Mouse (Mus musculus) liver, embryonic 13.5 days (tissue): ENCODE results near the gene Smarca4. TPM values are rescaled to one million over a fixed set of nuclear protein-coding genes. Genes with fewer than 3 reads are reported as not detected.
"Not testable (repeated sequence)": the region's sequence is repeated elsewhere in the genome, so short reads cannot be mapped to it uniquely, and the experiment has no call there.

Source experiments
- ATAC-seq: fragments of 200-750 bp; cut with Nextera tagmentation; 2 replicates; pipeline ENCODE4 v1.8.0; 2017; ENCODE audit warnings: low read depth, mild to moderate bottlenecking, moderate number of reproducible peaks, moderate library complexity
- DNase-seq: peaks from one replicate; pipeline ENCODE4 v3.0.0; 2022
- H3K27ac ChIP-seq: fragments of 300-500 bp; sonication (generic); 2 replicates; pipeline ENCODE4 v1.5.1; 2015; ENCODE audit warnings: moderate library complexity, mild to moderate bottlenecking, inconsistent platforms
- H3K27me3 ChIP-seq: fragments of 300-500 bp; sonication (generic); 2 replicates; pipeline ENCODE4 v1.6.1; 2015; ENCODE audit warnings: mild to moderate bottlenecking, inconsistent platforms
- H3K36me3 ChIP-seq: fragments of 300-500 bp; sonication (generic); 2 replicates; pipeline ENCODE4 v1.6.1; 2015; ENCODE audit warnings: mild to moderate bottlenecking, inconsistent platforms
- H3K4me1 ChIP-seq: fragments of 300-500 bp; sonication (generic); replicated peaks from 2 replicates; pipeline ENCODE4 v1.6.1; 2015; ENCODE audit warnings: inconsistent platforms
- H3K4me2 ChIP-seq: fragments of 300-500 bp; sonication (generic); 2 replicates; pipeline ENCODE4 v1.6.1; 2015; ENCODE audit warnings: inconsistent platforms, mild to moderate bottlenecking, moderate library complexity
- H3K4me3 ChIP-seq: fragments of 300-500 bp; sonication (generic); replicated peaks from 2 replicates; pipeline ENCODE4 v1.5.1; 2015; ENCODE audit warnings: mild to moderate bottlenecking, inconsistent platforms
- H3K9ac ChIP-seq: fragments of 300-500 bp; sonication (generic); 2 replicates; pipeline ENCODE4 v1.6.1; 2015; ENCODE audit warnings: mild to moderate bottlenecking, inconsistent platforms
- H3K9me3 ChIP-seq: fragments of 300-500 bp; sonication (generic); replicated peaks from 2 replicates; pipeline ENCODE4 v1.6.1; 2016; ENCODE audit warnings: inconsistent platforms
- WGBS: fragments of 180-500 bp; shearing (Covaris S2); methylation state at CpG from one replicate; pipeline ENCODE4 v1.1.7; 2015; ENCODE audit not compliant: insufficient replicate concordance; 5-methylcytosine and 5-hydroxymethylcytosine counted together
- polyA plus RNA-seq: library from polyadenylated mRNA; unstranded; fragments of >200 nt; fragmentation: Nextera tagmentation; extraction: Ambion mirVana; gene quantifications from 2 replicates; pipeline ENCODE4 v1.2.1, GENCODE M21; 2015

Smarca4 gene
- polyA plus RNA-seq, 1 experiment from 2014 or later: 26.5 TPM

- ATAC-seq (no peak), DNase-seq (no peak)
- H3K36me3 ChIP-seq: peaks cover 60% of the 10 kb centered on the region
- H3K4me2 ChIP-seq: no peak overlapping the region
- H3K4me3 ChIP-seq: no peak overlapping the region
- no peak overlapping the region for H3K27ac ChIP-seq
- H3K9ac ChIP-seq: no peak overlapping the region
- peaks cover 27% of the 10 kb centered on the region for H3K4me1 ChIP-seq
- no peaks in the 10 kb centered on the region for H3K9me3 ChIP-seq
- WGBS: 94% methylated on average over 5 of the region's 5 CpGs
- H3K27me3 ChIP-seq: no peaks in the 10 kb centered on the region
Measured at GRCm38 (mm10) chr9:21589538-21589937, 26.4 kb upstream of the Smarca4 start.

- Histone ChIP-seq H3K4me3 (peak overlapping the region; percentile 90), H3K4me2 (peak overlapping the region; percentile 99), H3K27ac (peak overlapping the region; percentile 88), H3K4me1 (peaks cover 33% of the 10 kb centered on the region), H3K9ac (peak overlapping the region; percentile 95; the same call in 1 of the 2 replicates), H3K36me3 (peaks cover 58% of the 10 kb centered on the region), H3K27me3 (no peaks in the 10 kb centered on the region), H3K9me3 (no peaks in the 10 kb centered on the region)
- WGBS: 72% methylated on average over 6 of the region's 6 CpGs
- DNase-seq (no peak), ATAC-seq (no peak)
Measured at GRCm38 (mm10) chr9:21591127-21591830, 24.7 kb upstream of the Smarca4 start.

- Histone ChIP-seq H3K9me3 (no peaks in the 10 kb centered on the region), H3K9ac (peak overlapping the region; percentile 95), H3K4me1 (peaks cover 33% of the 10 kb centered on the region), H3K27me3 (no peaks in the 10 kb centered on the region), H3K36me3 (peaks cover 52% of the 10 kb centered on the region), H3K27ac (peak overlapping the region; percentile 88), H3K4me3 (peak overlapping the region; percentile 90), H3K4me2 (peak overlapping the region; percentile 99)
- no peak for DNase-seq
- WGBS: 16% methylated on average over 17 of the region's 17 CpGs
- peak; percentile 43 for ATAC-seq
Measured at GRCm38 (mm10) chr9:21591831-21592702, 23.9 kb upstream of the Smarca4 start.

GRCm38 (mm10) chr9:21592703-21593121 lies 23.3 kb upstream of the Smarca4 start, which contains the start of the genes Timm29 and Yipf2:
TSS of gene Timm29 (plus strand) at chr9:21592722.
TSS of gene Yipf2 (minus strand) at chr9:21592828.
- no peaks in the 10 kb centered on the region for H3K27me3 ChIP-seq
- under 1% methylated on average over 30 of the region's 30 CpGs for WGBS
- peak within 1 kb of the TSS; percentile 88 for H3K27ac ChIP-seq
- H3K4me1 ChIP-seq: peaks cover 33% of the 10 kb centered on the region
- peak within 1 kb of the TSS; percentile 95 for H3K9ac ChIP-seq
- H3K9me3 ChIP-seq: no peaks in the 10 kb centered on the region
- peak; percentile 84 for DNase-seq
- peaks cover 45% of the 10 kb centered on the region for H3K36me3 ChIP-seq
- ATAC-seq: peak; percentile 88
- H3K4me3 ChIP-seq: peak within 1 kb of the TSS; percentile 90
- H3K4me2 ChIP-seq: peak within 1 kb of the TSS; percentile 99

- ATAC-seq: peak; percentile 75
- H3K36me3 ChIP-seq: peaks cover 40% of the 10 kb centered on the region
Measured at GRCm38 (mm10) chr9:21593122-21593721, 22.7 kb upstream of the Smarca4 start.

GRCm38 (mm10) chr9:21594350-21594749 lies 21.6 kb upstream of the Smarca4 start:
- DNase-seq, H3K27ac ChIP-seq, H3K9me3 ChIP-seq, ATAC-seq, H3K27me3 ChIP-seq: not testable (repeated sequence)
- peak overlapping the region; percentile 99 for H3K4me2 ChIP-seq
- peaks cover 29% of the 10 kb centered on the region for H3K36me3 ChIP-seq
- peak overlapping the region; percentile 95 for H3K9ac ChIP-seq
- WGBS: 83% methylated on average over 8 of the region's 8 CpGs
- peaks cover 33% of the 10 kb centered on the region for H3K4me1 ChIP-seq
- peak overlapping the region; percentile 90 for H3K4me3 ChIP-seq

More at GRCm38 (mm10) chr9:21593122-21593721, 22.7 kb upstream of the Smarca4 start:
- Histone ChIP-seq H3K9ac (peak overlapping the region; percentile 95), H3K9me3 (no peaks in the 10 kb centered on the region), H3K4me1 (peaks cover 33% of the 10 kb centered on the region), H3K4me2 (peak overlapping the region; percentile 99), H3K27ac (peak overlapping the region; percentile 88), H3K27me3 (no peaks in the 10 kb centered on the region), H3K4me3 (peak overlapping the region; percentile 90)
- under 1% methylated on average over 69 of the region's 69 CpGs for WGBS
- peak; percentile 27 for DNase-seq

GRCm38 (mm10) chr9:21594838-21595237 lies 21.1 kb upstream of the Smarca4 start:
- DNase-seq (no peak), ATAC-seq (no peak)
- Histone ChIP-seq H3K4me2 (peak overlapping the region; percentile 99; the same call in 1 of the 2 replicates), H3K27me3 (no peaks in the 10 kb centered on the region), H3K27ac (no peak overlapping the region), H3K36me3 (peaks cover 24% of the 10 kb centered on the region), H3K9ac (0 out of 2 replicates have a peak overlapping the region, but pooled peaks have one; percentile 95), H3K9me3 (no peaks in the 10 kb centered on the region), H3K4me3 (peak overlapping the region; percentile 90; the same call in 1 of the 2 replicates), H3K4me1 (peaks cover 38% of the 10 kb centered on the region)
- WGBS: 79% methylated on average over 2 of the region's 2 CpGs

GRCm38 (mm10) chr9:21598198-21598597 lies 17.8 kb upstream of the Smarca4 start:
- peaks cover 19% of the 10 kb centered on the region for H3K36me3 ChIP-seq
- peaks cover 44% of the 10 kb centered on the region for H3K4me1 ChIP-seq
- ATAC-seq: no peak
- H3K9me3 ChIP-seq: no peaks in the 10 kb centered on the region
- H3K9ac ChIP-seq: no peak overlapping the region
- H3K4me3 ChIP-seq: no peak overlapping the region
- peak; percentile 37 for DNase-seq
- H3K27me3 ChIP-seq: no peaks in the 10 kb centered on the region
- 31% methylated on average over 2 of the region's 2 CpGs for WGBS
- H3K27ac ChIP-seq: no peak overlapping the region
- H3K4me2 ChIP-seq: no peak overlapping the region

GRCm38 (mm10) chr9:21600186-21600585 lies 15.8 kb upstream of the Smarca4 start:
- Histone ChIP-seq H3K9ac (0 out of 2 replicates have a peak overlapping the region, but pooled peaks have one; percentile 19), H3K4me3 (no peak overlapping the region), H3K27me3 (no peaks in the 10 kb centered on the region), H3K36me3 (peaks cover 11% of the 10 kb centered on the region), H3K9me3 (no peaks in the 10 kb centered on the region), H3K4me1 (peaks cover 25% of the 10 kb centered on the region), H3K27ac (peak overlapping the region; percentile 37; the same call in 1 of the 2 replicates), H3K4me2 (no peak overlapping the region)
- WGBS: 43% methylated on average over 3 of the region's 3 CpGs
- DNase-seq (peak; percentile 36), ATAC-seq (peak; percentile 81)

GRCm38 (mm10) chr9:21601073-21601472 lies 14.9 kb upstream of the Smarca4 start:
- Histone ChIP-seq H3K27ac (peak overlapping the region; percentile 37; the same call in 1 of the 2 replicates), H3K9me3 (no peaks in the 10 kb centered on the region), H3K4me3 (no peak overlapping the region), H3K4me1 (peaks cover 25% of the 10 kb centered on the region), H3K9ac (no peak overlapping the region), H3K27me3 (no peaks in the 10 kb centered on the region), H3K4me2 (no peak overlapping the region), H3K36me3 (peaks cover 4% of the 10 kb centered on the region)
- 76% methylated on average over 2 of the region's 2 CpGs for WGBS
- DNase-seq (no peak), ATAC-seq (no peak)
